Mouse (Mus musculus): ENCODE measurements at regions not wholly inside any gene's neighbourhood (a gene's known extent, or its start where the extent isn't known, plus 50 kb on each side); places are given as distances from the start of the nearest gene placed in this dataset.

GRCm38 (mm10) chr14:54168414-54168931 is 85.4 kb downstream of the Dad1 start:
- TF ChIP-seq POLR2A (IDR thresholded peaks at IDR 0.05; ENCODE audit: low read depth, low read length) (no peak), CTCF (IDR thresholded peaks at IDR 0.05; ENCODE audit: extremely low read depth, insufficient read depth, insufficient read length, insufficient replicate concordance) (no peak)

Data from spleen, adult 2 months (tissue).